Mouse (Mus musculus) right cerebral cortex, postnatal 36 days (tissue): ENCODE results near the gene Arhgef10l.

Source experiments
- DNase-seq, 2 experiments: peaks; one replicate each; pipeline ENCODE4 v3.0.0; 2022; ENCODE audit warnings: low spot score in 2 of 2, mixed read lengths in 1 of 2

Arhgef10l gene

DNA sequence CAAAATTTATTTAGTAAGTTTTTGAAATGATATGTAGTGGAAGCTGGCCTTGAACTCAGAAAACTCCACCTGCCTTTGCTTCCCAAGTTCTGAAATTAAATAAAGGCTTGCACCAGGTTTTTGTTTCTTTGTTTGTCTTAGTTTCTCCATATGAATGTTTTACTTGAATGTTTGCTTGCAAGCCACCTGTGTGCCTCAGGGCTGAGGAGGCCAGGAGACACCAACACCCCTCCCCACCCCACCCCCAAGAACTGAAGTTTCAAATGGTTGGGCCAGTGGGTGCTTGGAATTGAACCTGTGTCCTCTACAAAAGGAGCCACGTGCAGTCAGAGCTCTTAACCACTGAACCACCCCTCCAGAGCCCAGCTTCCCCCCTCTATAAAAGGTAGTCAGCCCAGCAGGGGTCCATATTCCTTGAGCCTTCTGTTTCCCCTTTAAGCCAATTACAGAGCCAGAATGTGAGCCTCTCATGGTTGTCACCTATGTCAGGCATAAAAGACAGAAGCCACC lies 28.8 kb upstream of the Arhgef10l start:
- no peak for DNase-seq

DNA sequence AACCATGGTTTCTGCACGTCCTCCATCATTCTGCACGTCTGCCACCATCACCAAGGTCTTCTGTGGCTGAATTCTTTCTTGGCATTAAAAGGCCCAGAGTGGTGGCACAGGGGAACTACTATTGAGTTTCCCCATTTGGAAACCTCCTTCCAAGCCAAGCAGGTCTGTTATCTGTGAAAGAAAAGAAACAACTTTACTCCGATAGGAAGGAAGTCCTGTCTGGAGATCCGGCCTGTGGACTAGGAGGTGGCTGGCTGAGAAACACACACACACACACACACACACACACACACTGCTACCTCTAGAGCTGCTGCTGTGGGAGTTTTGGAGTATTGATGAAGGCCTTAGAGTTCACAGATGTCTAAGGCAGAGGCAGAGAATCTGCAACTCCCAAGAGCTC lies 27.7 kb upstream of the Arhgef10l start:
- DNase-seq = no peak

DNA sequence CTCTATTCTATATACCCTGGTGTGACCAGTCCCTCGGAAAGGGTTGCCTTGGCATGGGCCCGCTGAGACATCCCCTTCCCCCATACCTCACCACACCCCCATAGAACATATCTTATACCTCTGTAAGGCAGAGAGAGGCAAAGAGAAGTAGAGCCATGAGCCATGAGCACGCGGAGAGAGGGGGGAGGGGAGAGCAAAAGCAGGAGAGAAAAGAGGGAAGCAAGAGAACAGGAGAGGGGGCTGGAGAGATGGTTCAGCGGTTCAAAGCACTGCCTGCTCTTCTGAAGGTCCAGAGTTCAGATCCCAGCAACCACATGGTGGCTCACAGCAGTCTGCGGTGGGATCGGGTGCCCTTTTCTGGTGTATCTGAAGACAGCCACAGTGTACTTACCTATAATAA lies 25.7 kb upstream of the Arhgef10l start:
- no peak for DNase-seq

DNA sequence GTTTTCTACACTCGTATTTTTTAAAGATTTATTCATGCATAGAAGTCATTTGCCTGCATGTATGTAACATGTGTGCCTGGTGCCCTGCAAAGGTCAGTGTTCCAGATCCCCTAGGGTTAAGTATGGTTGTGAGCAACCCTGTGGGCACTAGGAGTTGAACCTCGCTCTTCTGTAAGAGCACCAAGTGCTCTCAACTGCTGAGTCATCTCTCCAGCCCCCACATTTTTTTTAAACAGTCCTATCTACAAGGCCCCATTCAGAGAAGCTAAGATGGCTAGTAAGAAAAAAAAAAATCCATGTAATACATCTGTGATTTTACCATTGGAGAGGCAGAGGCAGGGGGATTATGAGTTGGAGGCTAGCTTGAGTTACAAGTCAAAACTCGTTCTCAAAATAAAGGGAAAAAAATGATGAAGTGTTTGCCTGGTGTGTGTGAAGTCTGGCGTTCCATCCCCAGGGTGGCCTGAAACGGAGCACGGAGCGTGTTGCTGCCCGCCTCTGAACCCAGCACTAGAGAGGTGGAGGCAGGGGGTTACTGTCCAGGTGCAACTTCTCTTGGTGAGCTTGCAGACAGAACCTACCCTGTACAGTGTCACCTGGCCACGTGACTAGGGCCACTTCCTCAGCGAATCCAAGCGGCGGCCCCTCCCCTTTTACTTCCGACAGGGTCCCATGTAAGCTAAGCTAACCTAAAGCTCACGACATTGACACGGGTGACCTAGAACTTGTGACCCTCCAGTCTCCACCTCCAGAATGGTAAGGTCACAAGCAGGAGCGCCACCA lies 24.3 kb upstream of the Arhgef10l start:
- no peak for DNase-seq

GRCm38 (mm10) chr4:140688826-140689425 lies 23.1 kb upstream of the Arhgef10l start:
- no peak for DNase-seq

GRCm38 (mm10) chr4:140688044-140688825 lies 22.4 kb upstream of the Arhgef10l start:
- DNase-seq = no peak

- DNase-seq = no peak
Measured at GRCm38 (mm10) chr4:140684881-140685303, 19.1 kb upstream of the Arhgef10l start.

- DNase-seq = no peak
Measured at GRCm38 (mm10) chr4:140684141-140684871, 18.5 kb upstream of the Arhgef10l start.

GRCm38 (mm10) chr4:140683608-140684007 lies 17.8 kb upstream of the Arhgef10l start:
- DNase-seq = no peak

- no peak for DNase-seq
Measured at GRCm38 (mm10) chr4:140680731-140681397, 15.1 kb upstream of the Arhgef10l start.

GRCm38 (mm10) chr4:140679723-140680380 lies 14.0 kb upstream of the Arhgef10l start:
- peak; percentile 58 to 59 for DNase-seq

DNA sequence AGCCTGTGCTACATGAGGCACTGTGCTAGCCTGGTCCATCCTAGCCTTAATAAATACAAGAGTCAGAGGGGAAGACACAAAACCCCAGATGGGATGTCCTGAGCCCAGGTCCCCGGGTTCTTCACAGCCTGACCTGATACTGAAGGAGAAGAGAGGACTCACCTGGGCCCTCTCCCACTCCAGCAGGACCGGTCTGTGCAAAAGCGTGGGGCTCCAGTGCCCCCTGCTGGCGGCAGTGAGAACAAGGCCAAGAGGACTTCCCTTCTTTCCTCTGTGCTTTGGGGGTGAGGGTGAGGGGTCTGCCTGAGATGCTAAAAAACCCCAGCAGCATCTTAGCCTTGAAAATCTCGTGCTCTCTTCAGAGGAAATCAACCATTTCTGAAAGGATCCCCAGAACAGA lies 13.2 kb upstream of the Arhgef10l start:
- DNase-seq = no peak

GRCm38 (mm10) chr4:140674345-140674926 lies 8.6 kb upstream of the Arhgef10l start:
- DNase-seq = peak; percentile 22 to 54

- no peak for DNase-seq
Measured at GRCm38 (mm10) chr4:140673527-140674264, 7.9 kb upstream of the Arhgef10l start.

GRCm38 (mm10) chr4:140667802-140668201 lies 2.0 kb upstream of the Arhgef10l start:
- DNase-seq = no peak

GRCm38 (mm10) chr4:140665053-140665452 lies 759 bp downstream of the Arhgef10l start:
- no peak for DNase-seq

DNA sequence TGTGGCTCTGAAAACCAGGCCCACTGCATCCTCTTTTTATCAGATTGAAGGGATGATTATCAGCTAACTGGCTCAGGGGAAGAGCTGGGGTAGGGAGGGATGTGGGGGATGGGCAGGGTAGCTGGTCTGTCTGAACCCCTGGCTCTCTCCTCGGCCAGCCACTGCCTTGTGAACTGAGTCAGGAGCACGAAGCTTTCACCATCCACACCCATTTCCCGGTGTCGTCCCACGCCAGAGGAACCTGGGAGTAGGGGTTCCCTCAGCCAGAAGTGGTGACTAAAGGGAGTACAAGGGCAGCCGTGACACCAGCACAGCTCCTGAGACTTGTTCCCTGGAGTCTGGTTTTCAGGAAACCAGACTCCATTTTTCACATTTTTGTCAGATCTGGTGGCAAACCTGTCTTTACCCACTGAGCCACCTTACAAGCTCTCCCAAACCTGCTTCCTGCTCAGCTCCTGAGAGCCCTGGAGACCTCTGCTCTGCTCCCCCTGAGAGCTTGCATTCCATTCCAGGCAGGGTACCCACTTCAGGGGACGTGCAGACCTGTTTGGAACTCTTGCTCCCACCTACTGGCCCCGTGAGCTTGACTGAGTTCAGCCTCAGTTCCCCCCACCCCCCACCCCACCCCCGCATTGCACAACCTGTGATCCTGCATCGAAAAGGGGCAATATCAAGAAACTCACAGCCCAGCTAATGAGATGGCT lies 2.8 kb downstream of the Arhgef10l start:
- DNase-seq = no peak

DNA sequence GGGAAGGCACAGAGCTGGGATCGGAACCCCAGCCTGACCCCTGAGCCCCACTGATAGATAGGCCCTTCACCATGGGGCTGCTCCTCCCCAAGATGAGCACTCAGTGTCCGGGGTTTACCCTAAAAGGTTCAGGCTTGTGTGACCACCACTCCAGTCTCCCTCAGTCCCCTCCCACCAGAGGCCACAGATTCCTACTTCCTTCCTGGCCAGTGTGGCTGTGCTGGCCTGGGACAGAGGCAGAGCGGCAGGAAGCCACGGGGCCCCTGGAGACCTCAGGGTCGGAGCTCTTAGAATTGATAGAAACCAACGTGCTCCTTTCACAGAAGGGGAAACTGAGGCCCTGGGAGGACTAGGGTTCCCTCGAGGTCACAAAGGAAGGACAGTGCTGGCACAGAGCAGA lies 3.4 kb downstream of the Arhgef10l start:
- DNase-seq = no peak
